Mouse (Mus musculus): Measurements from ENCODE around the gene Plaa.
A peak's percentile ranks its signal among the peaks of the same experiment; 100 is the strongest.

Gene Plaa

GRCm38 (mm10) chr4:94554955-94555494 is 48.0 kb downstream of the Plaa start:
- DNase-seq (ENCODE audit: low read depth), result no peak

- no peak for DNase-seq (ENCODE audit: low read depth)
Observed at GRCm38 (mm10) chr4:94544321-94544720, 58.7 kb downstream of the Plaa start.

- no peak for DNase-seq (ENCODE audit: low read depth)
Observed at GRCm38 (mm10) chr4:94543041-94543440, 60.0 kb downstream of the Plaa start.

- DNase-seq (ENCODE audit: low read depth), result no peak
Observed at GRCm38 (mm10) chr4:94533205-94533604, 69.8 kb downstream of the Plaa start.

GRCm38 (mm10) chr4:94529448-94529847 is 73.6 kb downstream of the Plaa start:
- no peak for DNase-seq (ENCODE audit: low read depth)

- peak; percentile 33 for DNase-seq (ENCODE audit: low read depth)
Observed at GRCm38 (mm10) chr4:94523321-94523720, 79.7 kb downstream of the Plaa start.

GRCm38 (mm10) chr4:94517631-94518030 is 85.4 kb downstream of the Plaa start:
- DNase-seq (ENCODE audit: low read depth), result peak; percentile 67
